Mouse (Mus musculus): ENCODE measurements around the gene Sardh. TPM values are rescaled to one million over a fixed set of nuclear protein-coding genes. Genes with fewer than 3 reads are reported as not detected.

Gene Sardh
- total RNA-seq, 2 experiments from 2014 or later: 20.4 to 24.9 TPM

- no peak for DNase-seq
Measured at GRCm38 (mm10) chr2:27226572-27226971, 21.6 kb downstream of the Sardh start.

- no peak for DNase-seq
Measured at GRCm38 (mm10) chr2:27223012-27223421, 25.1 kb downstream of the Sardh start.

GRCm38 (mm10) chr2:27218569-27218968, 29.6 kb downstream of the Sardh start:
- DNase-seq: no peak

- peak; percentile 63 for DNase-seq
Measured at GRCm38 (mm10) chr2:27218121-27218544, 30.0 kb downstream of the Sardh start.

- DNase-seq: no peak
Measured at GRCm38 (mm10) chr2:27215537-27215936, 32.6 kb downstream of the Sardh start.

GRCm38 (mm10) chr2:27211966-27212893, 35.9 kb downstream of the Sardh start:
- DNase-seq: peak; percentile 47

GRCm38 (mm10) chr2:27210676-27211210, 37.4 kb downstream of the Sardh start:
- DNase-seq: no peak

GRCm38 (mm10) chr2:27210255-27210654, 37.9 kb downstream of the Sardh start:
- DNase-seq: peak; percentile 83

- DNase-seq: peak; percentile 75
Measured at GRCm38 (mm10) chr2:27209816-27210215, 38.3 kb downstream of the Sardh start.

- no peak for DNase-seq
Measured at GRCm38 (mm10) chr2:27209370-27209769, 38.8 kb downstream of the Sardh start.

GRCm38 (mm10) chr2:27207126-27207525, 41.0 kb downstream of the Sardh start:
- peak; percentile 50 for DNase-seq

GRCm38 (mm10) chr2:27206128-27206797, 41.9 kb downstream of the Sardh start:
- peak; percentile 89 for DNase-seq

- DNase-seq: peak; percentile 54
Measured at GRCm38 (mm10) chr2:27205666-27206065, 42.5 kb downstream of the Sardh start.

GRCm38 (mm10) chr2:27200586-27200985, 47.6 kb downstream of the Sardh start:
- no peak for DNase-seq

GRCm38 (mm10) chr2:27198551-27199246, 49.4 kb downstream of the Sardh start:
- peak; percentile 46 for DNase-seq

- DNase-seq: no peak
Measured at GRCm38 (mm10) chr2:27189994-27190393, 58.1 kb downstream of the Sardh start.

GRCm38 (mm10) chr2:27187531-27187930, 60.6 kb downstream of the Sardh start:
- no peak for DNase-seq

GRCm38 (mm10) chr2:27183734-27184133, 64.4 kb downstream of the Sardh start:
- no peak for DNase-seq

GRCm38 (mm10) chr2:27181907-27182306, 66.2 kb downstream of the Sardh start:
- peak; percentile 62 for DNase-seq

- DNase-seq: peak; percentile 35
Measured at GRCm38 (mm10) chr2:27179101-27179500, 69.0 kb downstream of the Sardh start.

- DNase-seq: peak; percentile 62
Measured at GRCm38 (mm10) chr2:27175696-27176267, 72.4 kb downstream of the Sardh start.

GRCm38 (mm10) chr2:27174242-27174641, 73.9 kb downstream of the Sardh start:
- DNase-seq: no peak
